Mouse (Mus musculus) liver, embryonic 13.5 days (tissue): ENCODE measurements at regions not wholly inside any gene's neighbourhood (a gene's known extent, or its start where the extent isn't known, plus 50 kb on each side); places are given as distances from the start of the nearest gene placed in this dataset. TPM values are rescaled to one million over a fixed set of nuclear protein-coding genes. Genes with fewer than 3 reads are reported as not detected.

Experiments
- microRNA-seq: library from miRNA; unstranded; fragments of <30 nt; microRNA quantifications from one replicate; pipeline ENCODE4, GENCODE M21; 2016

Small RNAs in the stretch of these regions (microRNA-seq; reads per million reads assigned to microRNA genes)
- not detected for gene Gm27878
